Mouse (Mus musculus): ENCODE data around the gene Ttc21a.

DNA sequence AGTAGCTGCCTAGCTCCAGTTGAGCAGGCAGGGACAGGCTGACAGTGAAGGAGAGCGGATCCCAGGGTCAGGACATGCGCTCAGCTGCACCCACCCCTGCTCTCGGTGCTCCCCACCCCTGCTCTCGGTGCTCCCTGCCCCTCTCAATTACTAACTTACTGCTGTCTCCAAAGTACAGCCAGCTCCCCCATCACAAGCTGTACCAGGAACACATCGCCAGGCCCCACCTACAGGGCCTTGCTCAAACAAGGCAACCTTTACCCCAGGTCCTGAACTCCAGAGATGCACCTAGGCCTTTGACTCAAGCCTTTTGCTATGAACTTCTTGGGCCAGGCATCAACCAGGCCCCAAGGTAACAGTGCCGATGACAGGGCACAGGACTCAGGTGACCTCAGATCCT, 3.7 kb upstream of the Ttc21a start:
- TF ChIP-seq CTCF (IDR thresholded peaks at IDR 0.05; ENCODE audit: low read depth, low read length) (no peak), POLR2AphosphoS5 (IDR thresholded peaks at IDR 0.05; ENCODE audit: insufficient replicate concordance, low read depth, low read length) (no peak), GATA2 (IDR thresholded peaks at IDR 0.05; ENCODE audit: borderline replicate concordance, low read depth, low read length) (no peak), TAL1 (conservative IDR thresholded peaks at IDR 0.05; ENCODE audit: low read depth, low read length) (no peak), GATA1 (IDR thresholded peaks at IDR 0.05; ENCODE audit: borderline replicate concordance, low read length) (no peak)

Measured in G1E (cell line).